Mouse (Mus musculus): ENCODE results near the gene Tprg. TPM values are rescaled to one million over a fixed set of nuclear protein-coding genes. Genes with fewer than 3 reads are reported as not detected.

Tprg gene
- polyA plus RNA-seq, 1 experiment from 2014 or later: 0.85 TPM

- 0 out of 2 replicates have a peak, but pooled peaks cover 3% of the 10 kb centered on the region for H3K4me1 ChIP-seq (ENCODE audit: control insufficient read depth, insufficient read depth, low read length)
- ATAC-seq (ENCODE audit: insufficient number of reproducible peaks, insufficient read depth, low FRiP score, low read depth): no peak
- H3K27me3 ChIP-seq (ENCODE audit: control insufficient read depth, insufficient read depth, low read length): no peaks in the 10 kb centered on the region
- H3K9me3 ChIP-seq (ENCODE audit: control insufficient read depth, low read depth, low read length): no peaks in the 10 kb centered on the region
- H3K4me3 ChIP-seq (ENCODE audit: low read depth, low read length): no peak overlapping the region
- H3K27ac ChIP-seq (ENCODE audit: low read length): no peak overlapping the region
- WGBS: 93% methylated on average over 5 of the region's 5 CpGs
- no peaks in the 10 kb centered on the region for H3K36me3 ChIP-seq (ENCODE audit: control insufficient read depth, insufficient read depth, low read length)
- no peak overlapping the region for H3K9ac ChIP-seq (replicated peaks; ENCODE audit: low read depth, low read length)
- H3K4me2 ChIP-seq (replicated peaks; ENCODE audit: low read depth, low read length): no peak overlapping the region
These were observed 24.3 kb upstream of the Tprg start for GRCm38 (mm10) chr16:25262306-25262705.

- WGBS: 58% methylated on average over 4 of the region's 4 CpGs
- no peak overlapping the region for H3K27ac ChIP-seq (ENCODE audit: low read length)
- H3K4me2 ChIP-seq (replicated peaks; ENCODE audit: low read depth, low read length): no peak overlapping the region
- H3K4me3 ChIP-seq (ENCODE audit: low read depth, low read length): no peak overlapping the region
- no peak for ATAC-seq (ENCODE audit: insufficient number of reproducible peaks, insufficient read depth, low FRiP score, low read depth)
- no peaks in the 10 kb centered on the region for H3K36me3 ChIP-seq (ENCODE audit: control insufficient read depth, insufficient read depth, low read length)
- 0 out of 2 replicates have a peak, but pooled peaks cover 3% of the 10 kb centered on the region for H3K4me1 ChIP-seq (ENCODE audit: control insufficient read depth, insufficient read depth, low read length)
- no peaks in the 10 kb centered on the region for H3K27me3 ChIP-seq (ENCODE audit: control insufficient read depth, insufficient read depth, low read length)
- no peaks in the 10 kb centered on the region for H3K9me3 ChIP-seq (ENCODE audit: control insufficient read depth, low read depth, low read length)
- no peak overlapping the region for H3K9ac ChIP-seq (replicated peaks; ENCODE audit: low read depth, low read length)
These were observed 23.7 kb upstream of the Tprg start for GRCm38 (mm10) chr16:25262965-25263364.

- no peak overlapping the region for H3K27ac ChIP-seq (ENCODE audit: low read length)
- 39% methylated on average over 9 of the region's 9 CpGs for WGBS
- ATAC-seq (ENCODE audit: insufficient number of reproducible peaks, insufficient read depth, low FRiP score, low read depth): peak; percentile 33; the same call in 1 of the 2 replicates
These were observed 23.0 kb upstream of the Tprg start for GRCm38 (mm10) chr16:25263520-25264149.

GRCm38 (mm10) chr16:25265177-25265576 is 21.4 kb upstream of the Tprg start:
- 0 out of 2 replicates have a peak, but pooled peaks cover 3% of the 10 kb centered on the region for H3K4me1 ChIP-seq (ENCODE audit: control insufficient read depth, insufficient read depth, low read length)
- no peak overlapping the region for H3K4me3 ChIP-seq (ENCODE audit: low read depth, low read length)
- no peaks in the 10 kb centered on the region for H3K36me3 ChIP-seq (ENCODE audit: control insufficient read depth, insufficient read depth, low read length)
- H3K27ac ChIP-seq (ENCODE audit: low read length): no peak overlapping the region
- H3K27me3 ChIP-seq (ENCODE audit: control insufficient read depth, insufficient read depth, low read length): no peaks in the 10 kb centered on the region
- ATAC-seq (ENCODE audit: insufficient number of reproducible peaks, insufficient read depth, low FRiP score, low read depth): no peak
- no peak overlapping the region for H3K4me2 ChIP-seq (replicated peaks; ENCODE audit: low read depth, low read length)
- H3K9ac ChIP-seq (replicated peaks; ENCODE audit: low read depth, low read length): no peak overlapping the region
- H3K9me3 ChIP-seq (ENCODE audit: control insufficient read depth, low read depth, low read length): no peaks in the 10 kb centered on the region
- 71% methylated on average over 11 of the region's 11 CpGs for WGBS

More at GRCm38 (mm10) chr16:25263520-25264149, 23.0 kb upstream of the Tprg start:
- Histone ChIP-seq H3K9ac (replicated peaks; ENCODE audit: low read depth, low read length) (no peak overlapping the region), H3K4me3 (ENCODE audit: low read depth, low read length) (no peak overlapping the region), H3K36me3 (ENCODE audit: control insufficient read depth, insufficient read depth, low read length) (no peaks in the 10 kb centered on the region), H3K4me2 (replicated peaks; ENCODE audit: low read depth, low read length) (no peak overlapping the region), H3K27me3 (ENCODE audit: control insufficient read depth, insufficient read depth, low read length) (no peaks in the 10 kb centered on the region), H3K9me3 (ENCODE audit: control insufficient read depth, low read depth, low read length) (no peaks in the 10 kb centered on the region), H3K4me1 (ENCODE audit: control insufficient read depth, insufficient read depth, low read length) (0 out of 2 replicates have a peak, but pooled peaks cover 3% of the 10 kb centered on the region)

- H3K4me1 ChIP-seq (ENCODE audit: control insufficient read depth, insufficient read depth, low read length): 0 out of 2 replicates have a peak, but pooled peaks cover 3% of the 10 kb centered on the region
- 26% methylated on average over 4 of the region's 4 CpGs for WGBS
- no peak for ATAC-seq (ENCODE audit: insufficient number of reproducible peaks, insufficient read depth, low FRiP score, low read depth)
- H3K4me2 ChIP-seq (replicated peaks; ENCODE audit: low read depth, low read length): no peak overlapping the region
- H3K27ac ChIP-seq (ENCODE audit: low read length): no peak overlapping the region
- no peaks in the 10 kb centered on the region for H3K9me3 ChIP-seq (ENCODE audit: control insufficient read depth, low read depth, low read length)
- H3K27me3 ChIP-seq (ENCODE audit: control insufficient read depth, insufficient read depth, low read length): no peaks in the 10 kb centered on the region
- H3K36me3 ChIP-seq (ENCODE audit: control insufficient read depth, insufficient read depth, low read length): no peaks in the 10 kb centered on the region
- no peak overlapping the region for H3K9ac ChIP-seq (replicated peaks; ENCODE audit: low read depth, low read length)
- H3K4me3 ChIP-seq (ENCODE audit: low read depth, low read length): no peak overlapping the region
These were observed 18.3 kb upstream of the Tprg start for GRCm38 (mm10) chr16:25268276-25268675.

GRCm38 (mm10) chr16:25282563-25282962 is 4.1 kb upstream of the Tprg start:
- Histone ChIP-seq H3K9ac (replicated peaks; ENCODE audit: low read depth, low read length) (no peak overlapping the region), H3K27ac (ENCODE audit: low read length) (no peak overlapping the region), H3K4me2 (replicated peaks; ENCODE audit: low read depth, low read length) (no peak overlapping the region), H3K4me1 (ENCODE audit: control insufficient read depth, insufficient read depth, low read length) (no peaks in the 10 kb centered on the region), H3K36me3 (ENCODE audit: control insufficient read depth, insufficient read depth, low read length) (no peaks in the 10 kb centered on the region), H3K9me3 (ENCODE audit: control insufficient read depth, low read depth, low read length) (no peaks in the 10 kb centered on the region), H3K27me3 (ENCODE audit: control insufficient read depth, insufficient read depth, low read length) (no peaks in the 10 kb centered on the region), H3K4me3 (ENCODE audit: low read depth, low read length) (no peak overlapping the region)
- WGBS: 78% methylated on average over 4 of the region's 4 CpGs
- ATAC-seq (ENCODE audit: insufficient number of reproducible peaks, insufficient read depth, low FRiP score, low read depth): no peak

- no peak overlapping the region for H3K27ac ChIP-seq (ENCODE audit: low read length)
- H3K9me3 ChIP-seq (ENCODE audit: control insufficient read depth, low read depth, low read length): no peaks in the 10 kb centered on the region
- ATAC-seq (ENCODE audit: insufficient number of reproducible peaks, insufficient read depth, low FRiP score, low read depth): no peak
- no peak overlapping the region for H3K4me3 ChIP-seq (ENCODE audit: low read depth, low read length)
- WGBS: 84% methylated on average over 2 of the region's 2 CpGs
- H3K36me3 ChIP-seq (ENCODE audit: control insufficient read depth, insufficient read depth, low read length): no peaks in the 10 kb centered on the region
- H3K27me3 ChIP-seq (ENCODE audit: control insufficient read depth, insufficient read depth, low read length): no peaks in the 10 kb centered on the region
- no peak overlapping the region for H3K9ac ChIP-seq (replicated peaks; ENCODE audit: low read depth, low read length)
- no peak overlapping the region for H3K4me2 ChIP-seq (replicated peaks; ENCODE audit: low read depth, low read length)
- no peaks in the 10 kb centered on the region for H3K4me1 ChIP-seq (ENCODE audit: control insufficient read depth, insufficient read depth, low read length)
These were observed 7.1 kb downstream of the Tprg start for GRCm38 (mm10) chr16:25293753-25294152.

- Histone ChIP-seq H3K27me3 (ENCODE audit: control insufficient read depth, insufficient read depth, low read length) (no peaks in the 10 kb centered on the region), H3K9ac (replicated peaks; ENCODE audit: low read depth, low read length) (no peak overlapping the region), H3K9me3 (ENCODE audit: control insufficient read depth, low read depth, low read length) (no peaks in the 10 kb centered on the region), H3K4me1 (ENCODE audit: control insufficient read depth, insufficient read depth, low read length) (no peaks in the 10 kb centered on the region), H3K27ac (ENCODE audit: low read length) (no peak overlapping the region), H3K4me2 (replicated peaks; ENCODE audit: low read depth, low read length) (no peak overlapping the region), H3K36me3 (ENCODE audit: control insufficient read depth, insufficient read depth, low read length) (no peaks in the 10 kb centered on the region), H3K4me3 (ENCODE audit: low read depth, low read length) (no peak overlapping the region)
- 75% methylated on average over 11 of the region's 11 CpGs for WGBS
- peak; percentile 63; the same call in 1 of the 2 replicates for ATAC-seq (ENCODE audit: insufficient number of reproducible peaks, insufficient read depth, low FRiP score, low read depth)
These were observed 8.9 kb downstream of the Tprg start for GRCm38 (mm10) chr16:25295546-25295945.

GRCm38 (mm10) chr16:25296746-25297145 is 10.1 kb downstream of the Tprg start:
- no peaks in the 10 kb centered on the region for H3K27me3 ChIP-seq (ENCODE audit: control insufficient read depth, insufficient read depth, low read length)
- no peak overlapping the region for H3K4me2 ChIP-seq (replicated peaks; ENCODE audit: low read depth, low read length)
- 88% methylated on average over 5 of the region's 5 CpGs for WGBS
- H3K27ac ChIP-seq (ENCODE audit: low read length): no peak overlapping the region
- no peak for ATAC-seq (ENCODE audit: insufficient number of reproducible peaks, insufficient read depth, low FRiP score, low read depth)
- H3K9me3 ChIP-seq (ENCODE audit: control insufficient read depth, low read depth, low read length): no peaks in the 10 kb centered on the region
- H3K9ac ChIP-seq (replicated peaks; ENCODE audit: low read depth, low read length): no peak overlapping the region
- H3K36me3 ChIP-seq (ENCODE audit: control insufficient read depth, insufficient read depth, low read length): no peaks in the 10 kb centered on the region
- no peak overlapping the region for H3K4me3 ChIP-seq (ENCODE audit: low read depth, low read length)
- no peaks in the 10 kb centered on the region for H3K4me1 ChIP-seq (ENCODE audit: control insufficient read depth, insufficient read depth, low read length)

All from stomach, embryonic 14.5 days (tissue).